Mouse (Mus musculus) monocyte, adult 5-6 weeks (primary cell): Measurements from ENCODE around the gene St6galnac4. TPM values are rescaled to one million over a fixed set of nuclear protein-coding genes. Genes with fewer than 3 reads are reported as not detected.

Experiments
- ATAC-seq: fragments of 153-309, 156-312 bp; replicated peaks from 2 replicates; pipeline ENCODE4 v1.8.0; 2017; ENCODE audit warnings: mild to moderate bottlenecking; ENCODE audit not compliant: low TSS enrichment, insufficient number of reproducible peaks, severe bottlenecking, poor library complexity, low FRiP score
- total RNA-seq: library from RNA; stranded (forward); fragments of 200-1000, 200-491, 200-594 nt; gene quantifications from 3 replicates; pipeline ENCODE4 v1.2.3, GENCODE M21; 2017

The St6galnac4 gene
- total RNA-seq, 1 experiment from 2014 or later = 21.7 TPM

- ATAC-seq = no peak
Measured at GRCm38 (mm10) chr2:32596725-32597124, 9.8 kb downstream of the St6galnac4 start.

GRCm38 (mm10) chr2:32597248-32597647 lies 10.4 kb downstream of the St6galnac4 start:
- ATAC-seq = no peak

- no peak for ATAC-seq
Measured at GRCm38 (mm10) chr2:32597699-32598098, 10.8 kb downstream of the St6galnac4 start.

GRCm38 (mm10) chr2:32598506-32598905 lies 11.6 kb downstream of the St6galnac4 start:
- ATAC-seq = no peak

- ATAC-seq = no peak
Measured at GRCm38 (mm10) chr2:32599409-32599808, 12.5 kb downstream of the St6galnac4 start, which contains the start of gene St6galnac6. Gene St6galnac6, plus strand, starts transcription at chr2:32599709.

- ATAC-seq = peak; percentile 81
Measured at GRCm38 (mm10) chr2:32601417-32602065, 14.6 kb downstream of the St6galnac4 start.

- no peak for ATAC-seq
Measured at GRCm38 (mm10) chr2:32602600-32603054, 15.7 kb downstream of the St6galnac4 start.

GRCm38 (mm10) chr2:32604631-32605030 lies 17.7 kb downstream of the St6galnac4 start:
- ATAC-seq = no peak

GRCm38 (mm10) chr2:32606161-32607142 lies 19.6 kb downstream of the St6galnac4 start:
- ATAC-seq = no peak

GRCm38 (mm10) chr2:32607262-32607947 lies 20.5 kb downstream of the St6galnac4 start:
- ATAC-seq = peak; percentile 62

GRCm38 (mm10) chr2:32608141-32608777 lies 21.4 kb downstream of the St6galnac4 start:
- ATAC-seq = peak; percentile 76

GRCm38 (mm10) chr2:32608778-32609435 lies 22.0 kb downstream of the St6galnac4 start:
- ATAC-seq = no peak

- ATAC-seq = no peak
Measured at GRCm38 (mm10) chr2:32610610-32611229, 23.8 kb downstream of the St6galnac4 start.

- ATAC-seq = no peak
Measured at GRCm38 (mm10) chr2:32612274-32612673, 25.4 kb downstream of the St6galnac4 start.

- ATAC-seq = no peak
Measured at GRCm38 (mm10) chr2:32617109-32617508, 30.2 kb downstream of the St6galnac4 start.

- ATAC-seq = no peak
Measured at GRCm38 (mm10) chr2:32617601-32618000, 30.7 kb downstream of the St6galnac4 start.

GRCm38 (mm10) chr2:32618051-32618450 lies 31.2 kb downstream of the St6galnac4 start:
- ATAC-seq = no peak
